Mouse (Mus musculus) brain, adult 2 months (tissue): ENCODE results near the gene Suco.

Source experiments
- DNase-seq: peaks from one replicate; pipeline ENCODE4 v3.0.0; 2011; ENCODE audit warnings: low read depth, low spot score

The Suco gene

GRCm38 (mm10) chr1:161876553-161877447, at the start of gene Suco:
TSS of gene Suco (minus strand) at chr1:161876682.
- peak; percentile 100 for DNase-seq

DNA sequence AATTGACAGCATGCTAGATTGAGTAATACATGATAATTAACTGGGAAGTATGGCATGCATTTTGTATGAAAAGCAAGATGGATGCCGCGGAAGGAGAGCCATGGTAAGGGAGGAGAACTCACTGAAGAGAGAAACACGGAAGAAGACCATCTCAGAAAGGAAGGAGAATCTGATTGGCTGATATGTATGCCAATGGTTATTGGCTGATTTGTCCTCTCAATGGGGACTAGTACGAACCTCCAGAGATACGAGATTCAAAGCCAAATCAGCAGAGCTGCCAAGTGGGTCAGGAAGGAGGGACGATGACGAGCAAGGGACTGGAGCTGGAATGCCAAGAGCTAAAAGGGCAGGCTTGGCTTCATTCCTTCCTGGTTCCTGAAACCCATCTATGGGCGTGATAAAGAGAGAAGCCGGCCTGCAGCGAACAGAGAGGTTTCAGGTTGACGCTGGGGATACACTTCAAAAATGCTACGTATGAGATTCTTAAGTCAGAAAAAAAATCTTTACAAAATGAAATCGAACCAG, 48.9 kb upstream of the Suco start:
- peak; percentile 30 for DNase-seq

- DNase-seq: no peak
These were observed 47.8 kb upstream of the Suco start for GRCm38 (mm10) chr1:161924321-161924720.

DNA sequence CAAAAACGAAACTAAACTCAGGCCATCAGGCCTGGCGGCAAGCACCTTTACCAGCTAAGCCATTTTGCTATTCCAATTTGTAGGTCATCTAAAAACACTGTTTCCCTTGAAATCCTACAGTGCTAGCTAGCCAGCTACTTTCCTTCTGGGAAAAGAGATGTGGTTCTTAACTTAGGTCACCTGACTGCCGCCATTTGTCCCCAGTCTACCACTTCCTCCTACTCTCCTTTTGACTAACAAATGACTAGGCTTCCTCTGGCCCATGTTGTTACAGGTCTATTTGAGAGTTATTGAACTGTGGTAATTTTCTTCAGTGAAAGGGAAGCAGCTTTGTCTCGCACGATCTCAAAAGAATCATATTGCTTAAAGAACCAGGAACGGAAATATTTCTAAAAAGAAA, 45.4 kb upstream of the Suco start:
- no peak for DNase-seq

DNA sequence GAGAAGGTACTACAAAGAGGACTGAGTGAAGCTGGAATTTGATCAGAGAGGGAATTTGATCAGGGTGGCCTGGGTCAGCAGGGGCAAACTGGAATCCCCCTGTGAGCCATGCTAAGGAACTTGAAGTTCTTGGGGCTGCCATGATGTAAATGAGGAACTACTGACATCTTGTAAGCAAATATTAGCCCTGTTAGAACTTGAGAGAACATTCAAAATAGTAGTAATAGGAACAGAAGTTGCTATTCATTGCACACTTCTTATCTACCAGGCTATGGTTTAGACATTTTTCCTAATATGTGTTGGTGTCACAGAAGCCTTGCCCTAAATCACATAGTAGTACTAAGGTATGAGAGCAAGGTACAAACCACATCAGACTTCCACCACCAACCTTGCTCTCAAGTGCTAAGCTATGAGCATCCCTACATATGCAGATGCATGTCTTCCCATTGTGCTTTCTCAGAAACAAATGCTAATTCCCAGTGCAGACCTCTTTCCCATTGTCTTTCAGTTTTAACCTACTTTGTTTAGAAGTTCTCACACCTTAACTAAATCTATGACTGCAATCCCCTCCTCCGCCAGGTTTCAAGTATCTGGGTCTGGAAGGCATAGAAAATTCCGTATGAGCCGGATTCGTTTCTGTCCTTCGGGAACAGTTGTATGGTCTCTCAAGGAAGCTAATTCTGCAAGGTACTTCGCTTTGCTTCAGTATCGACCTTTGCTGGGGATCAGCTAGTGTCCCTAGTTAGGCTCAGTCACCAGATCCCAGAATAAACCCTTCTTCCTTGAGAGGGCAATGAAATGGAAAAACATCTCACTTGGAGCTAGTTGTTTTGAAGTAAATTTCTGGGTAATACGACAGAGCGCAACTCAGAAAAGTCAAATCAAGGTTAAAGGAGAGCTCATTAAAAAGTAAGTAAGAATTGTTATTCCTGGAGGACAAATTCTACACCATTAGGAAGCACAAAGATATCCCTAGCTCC, 44.3 kb upstream of the Suco start:
- DNase-seq: no peak

DNA sequence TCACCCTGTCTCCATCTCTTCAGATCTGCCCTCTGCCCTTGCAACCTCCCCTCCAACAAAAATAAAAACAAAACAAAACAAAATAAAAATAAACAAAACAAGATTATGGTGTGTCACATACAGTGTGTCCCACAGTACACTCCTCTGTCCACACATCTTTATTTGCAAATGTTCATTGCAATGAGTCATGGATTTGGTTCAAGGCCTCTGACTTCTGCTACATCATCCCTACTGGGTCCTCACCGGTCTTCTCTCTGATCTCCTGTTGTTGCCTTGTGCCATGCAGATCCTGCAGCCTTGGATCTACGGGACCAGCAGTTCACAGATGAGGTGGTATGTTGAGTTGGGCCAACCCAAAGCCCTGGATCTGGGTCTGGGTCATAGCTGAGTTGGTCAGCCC, 43.1 kb upstream of the Suco start:
- DNase-seq: no peak

DNA sequence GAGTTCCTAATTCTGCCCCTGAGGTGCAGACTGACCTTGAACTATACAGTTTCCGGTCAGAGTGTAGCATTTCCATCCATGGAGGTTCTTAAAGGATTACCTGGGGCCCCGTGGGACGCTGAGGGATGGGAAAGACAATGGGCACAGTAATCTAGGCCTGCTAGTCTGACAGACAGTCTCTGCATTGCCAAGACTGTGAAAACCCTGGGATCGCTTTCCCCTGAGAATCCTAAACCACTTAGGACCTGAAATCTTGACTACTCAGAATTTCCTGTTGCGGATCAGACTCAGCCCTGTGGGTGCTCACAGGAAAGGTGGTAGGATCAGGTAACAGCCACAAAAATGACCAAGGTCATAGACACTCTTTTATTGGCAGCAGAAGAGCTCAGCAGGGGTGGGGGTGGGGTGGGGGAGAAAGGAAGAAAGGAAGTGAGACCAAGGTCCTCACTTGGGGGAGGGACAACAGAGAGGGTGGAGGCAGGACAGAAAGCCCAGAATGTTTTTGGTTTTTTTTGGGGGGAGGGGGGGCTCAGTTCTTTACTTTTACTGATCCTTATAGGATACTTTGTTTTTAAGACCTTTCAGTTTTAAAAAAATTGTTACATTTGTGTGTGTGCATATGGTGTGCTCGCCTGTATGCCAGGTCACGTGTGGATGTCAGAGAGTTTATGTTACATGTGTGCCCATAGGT, 42.3 kb upstream of the Suco start:
- no peak for DNase-seq

- no peak for DNase-seq
These were observed 41.5 kb upstream of the Suco start for GRCm38 (mm10) chr1:161917940-161918484.

DNA sequence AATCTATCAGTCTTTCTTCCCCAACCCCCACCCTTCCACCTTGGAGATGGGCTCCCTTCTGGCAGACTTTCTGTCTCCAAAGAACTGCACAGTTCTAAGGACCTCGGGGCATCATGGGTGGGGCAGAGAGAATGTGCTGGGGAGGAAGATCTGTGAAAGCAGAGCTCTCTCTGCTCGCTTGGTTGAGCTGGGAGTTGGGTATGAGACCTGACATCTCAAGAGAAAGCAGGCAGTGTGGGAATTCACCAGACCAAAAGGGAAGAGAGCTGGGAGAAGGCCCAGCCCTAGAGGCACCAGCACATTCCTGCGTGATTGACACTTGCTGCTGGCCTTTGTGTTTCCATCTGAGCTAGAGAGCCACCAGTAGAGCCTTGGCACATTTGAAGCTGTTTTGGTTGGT, 39.6 kb upstream of the Suco start:
- no peak for DNase-seq

DNA sequence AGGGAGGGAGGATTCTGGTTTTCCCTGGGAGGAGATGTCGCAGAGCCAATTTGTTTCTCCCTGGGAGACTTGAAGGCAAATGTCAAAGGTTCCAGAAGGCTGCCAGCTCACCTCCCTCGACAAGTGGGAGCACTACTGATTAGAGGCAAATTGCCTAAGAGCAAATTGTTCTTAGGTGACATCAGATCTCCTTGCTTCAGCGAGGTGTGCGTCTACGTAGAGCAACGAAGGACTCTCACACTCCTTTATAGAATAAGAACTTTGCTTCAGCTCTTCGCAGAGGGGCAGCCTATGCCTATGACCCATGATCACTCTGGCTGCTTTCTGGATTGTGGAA, 37.1 kb upstream of the Suco start:
- peak; percentile 3 for DNase-seq

- no peak for DNase-seq
These were observed 36.6 kb upstream of the Suco start for GRCm38 (mm10) chr1:161912940-161913647.

- DNase-seq: no peak
These were observed 32.6 kb upstream of the Suco start for GRCm38 (mm10) chr1:161909074-161909473.

DNA sequence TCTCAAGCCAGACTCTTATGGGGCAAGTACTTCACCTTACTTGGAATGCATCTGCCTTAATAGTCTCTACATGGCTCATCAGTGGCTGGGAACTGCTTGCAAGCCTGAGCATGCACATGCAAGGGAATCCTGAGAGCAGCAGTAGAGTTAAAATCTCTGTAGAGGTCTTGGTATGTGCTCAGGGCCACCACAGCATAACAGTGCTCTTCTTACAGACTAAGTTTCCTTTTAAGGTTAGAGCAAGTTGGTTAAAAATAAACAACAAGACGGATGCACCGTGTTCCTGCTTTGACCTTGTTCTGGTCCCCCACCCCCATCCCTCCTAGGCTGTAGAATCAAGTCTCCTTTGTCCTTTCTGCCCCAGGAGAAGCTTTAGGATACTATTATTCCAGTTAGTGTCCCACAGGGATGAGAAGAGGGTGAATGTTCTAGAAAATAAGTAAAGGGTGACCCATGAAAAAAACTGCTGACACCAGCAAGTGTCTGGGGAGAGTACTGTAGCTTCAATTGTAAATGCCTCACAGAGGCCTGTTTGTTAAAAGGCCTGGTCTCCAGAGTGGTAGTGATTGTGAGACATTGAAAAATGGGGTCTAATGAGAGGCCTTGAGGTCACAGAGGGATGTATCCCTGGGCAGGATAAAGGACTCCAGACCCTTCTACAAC, 31.4 kb upstream of the Suco start:
- no peak for DNase-seq

DNA sequence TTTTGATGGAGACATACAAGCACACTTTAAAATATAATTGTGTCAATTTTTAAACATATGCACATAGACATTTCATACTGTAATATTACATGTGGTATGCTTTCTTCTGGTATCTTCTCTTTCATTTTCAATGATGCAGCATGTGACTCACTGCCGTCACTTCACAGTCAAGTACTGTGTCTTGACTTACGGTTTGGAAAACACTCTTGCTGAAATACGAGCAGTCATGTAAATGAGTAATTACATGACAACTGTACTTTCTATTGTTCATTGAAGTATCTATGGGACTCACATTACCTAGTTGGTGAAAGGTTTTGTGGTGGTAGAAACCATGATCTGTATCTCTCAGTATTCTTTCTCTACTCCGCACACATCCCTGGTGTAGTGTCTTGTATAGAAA, 30.6 kb upstream of the Suco start:
- no peak for DNase-seq

DNA sequence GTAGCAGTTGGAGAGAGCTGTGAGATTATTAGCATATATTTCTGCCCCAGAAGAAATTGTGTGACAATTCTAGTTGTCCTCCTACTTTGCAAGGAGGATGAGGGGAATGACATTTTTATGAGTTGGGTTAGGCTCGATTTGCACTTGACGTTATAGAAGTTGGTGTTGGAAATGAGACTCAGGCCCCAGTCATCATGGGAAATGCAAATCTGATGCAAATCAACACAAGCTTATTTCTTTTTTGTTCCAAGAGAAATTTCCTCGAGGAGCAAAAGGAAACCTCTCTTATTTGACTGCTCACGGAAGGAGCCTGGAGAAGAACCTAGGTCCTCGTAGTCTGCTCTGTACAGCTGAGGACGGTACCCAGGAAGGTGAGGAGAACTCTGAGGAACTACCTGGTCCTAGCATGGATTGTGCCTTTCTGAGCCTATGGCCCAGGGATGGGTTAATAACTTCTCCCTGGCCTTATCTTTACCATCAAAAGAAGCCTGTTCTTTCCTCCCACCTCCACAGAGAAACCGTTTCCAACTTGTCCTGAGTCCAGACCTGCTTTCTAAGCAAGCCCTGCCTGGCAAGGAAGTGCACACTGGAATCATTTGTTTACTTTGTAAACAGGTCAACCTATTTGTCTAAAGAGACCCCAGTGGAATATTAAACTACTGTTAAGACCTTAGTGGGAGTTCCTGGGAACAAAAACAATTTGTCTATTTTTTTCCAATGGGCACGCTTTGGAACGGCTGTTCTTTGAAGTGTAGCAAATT, 26.4 kb upstream of the Suco start:
- DNase-seq: no peak

DNA sequence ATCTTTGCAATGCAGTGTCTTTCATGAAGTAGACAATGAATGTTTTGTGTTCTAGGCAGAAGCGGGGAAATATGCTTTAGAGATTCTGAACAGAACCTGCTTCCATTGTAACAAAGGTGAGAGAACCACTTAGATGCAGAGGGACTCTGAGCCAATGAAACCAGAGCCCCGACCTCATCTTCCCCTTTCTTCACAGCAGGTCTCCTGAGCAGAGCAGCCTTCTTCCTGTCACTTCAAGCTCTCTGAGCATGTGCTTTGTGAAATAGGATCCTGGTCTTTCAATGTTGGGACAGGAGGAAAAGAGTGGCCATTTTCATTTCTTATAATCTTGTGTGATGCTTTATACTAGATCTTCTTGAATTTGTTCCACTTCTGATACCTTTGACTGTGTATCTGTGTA, 23.6 kb upstream of the Suco start:
- DNase-seq: no peak

GRCm38 (mm10) chr1:161897235-161897634, 20.8 kb upstream of the Suco start:
- no peak for DNase-seq

GRCm38 (mm10) chr1:161896130-161896529, 19.6 kb upstream of the Suco start:
- no peak for DNase-seq

- no peak for DNase-seq
These were observed 18.5 kb upstream of the Suco start for GRCm38 (mm10) chr1:161895014-161895413.

- no peak for DNase-seq
These were observed 18.1 kb upstream of the Suco start for GRCm38 (mm10) chr1:161894553-161894952.
